Mouse (Mus musculus) stomach, postnatal 0 days (tissue): ENCODE measurements around the gene Ivd. TPM values are rescaled to one million over a fixed set of nuclear protein-coding genes. Genes with fewer than 3 reads are reported as not detected.

Experiments used
- ATAC-seq: fragments of 200-750 bp; cut with Nextera tagmentation; 2 replicates; pipeline ENCODE4 v1.8.0; 2017; ENCODE audit not compliant: low FRiP score, low TSS enrichment
- DNase-seq: peaks from one replicate; pipeline ENCODE4 v3.0.0-alpha.2; 2016; ENCODE audit warnings: low spot score
- H3K27ac ChIP-seq: fragments of 300-500 bp; sonication (generic); replicated peaks from 2 replicates; pipeline ENCODE4 v1.5.1; 2014; ENCODE audit warnings: mild to moderate bottlenecking, control low read depth
- H3K27me3 ChIP-seq: fragments of 300-500 bp; sonication (generic); 2 replicates; pipeline ENCODE4 v1.6.1; 2014; ENCODE audit warnings: low read length; ENCODE audit not compliant: control insufficient read depth, insufficient read depth
- H3K36me3 ChIP-seq: fragments of 300-500 bp; sonication (generic); 2 replicates; pipeline ENCODE4 v1.6.1; 2014; ENCODE audit warnings: low read length, mixed read lengths; ENCODE audit not compliant: control insufficient read depth, insufficient read depth
- H3K4me1 ChIP-seq: fragments of 300-500 bp; sonication (generic); replicated peaks from 2 replicates; pipeline ENCODE4 v1.6.1; 2014; ENCODE audit warnings: antibody characterized with exemption; ENCODE audit not compliant: control insufficient read depth, insufficient read depth
- H3K4me2 ChIP-seq: fragments of 300-500 bp; sonication (generic); replicated peaks from 2 replicates; pipeline ENCODE4 v1.6.1; 2014; ENCODE audit warnings: low read depth, mild to moderate bottlenecking, control low read depth, moderate library complexity
- H3K4me3 ChIP-seq: fragments of 300-500 bp; sonication (generic); 2 replicates; pipeline ENCODE4 v1.5.1; 2014; ENCODE audit warnings: low read depth, low read length, control low read depth
- H3K9ac ChIP-seq: fragments of 300-500 bp; sonication (generic); 2 replicates; pipeline ENCODE4 v1.6.1; 2014; ENCODE audit warnings: mild to moderate bottlenecking, low read length, control low read depth, mixed read lengths
- H3K9me3 ChIP-seq: fragments of 300-500 bp; sonication (generic); 2 replicates; pipeline ENCODE4 v1.6.1; 2016; ENCODE audit warnings: low read length; ENCODE audit not compliant: control insufficient read depth
- CTCF ChIP-seq: IDR thresholded peaks from 2 replicates; pipeline ENCODE4 v1.5.1; 2016; ENCODE audit warnings: antibody characterized with exemption, low read depth, mild to moderate bottlenecking, moderate library complexity
- EP300 ChIP-seq: optimal IDR thresholded peaks from 2 replicates; pipeline ENCODE3; 2016; ENCODE audit warnings: antibody characterized with exemption
- WGBS: fragments of 180-500 bp; shearing (Covaris S2); extraction: QIAGEN DNeasy Blood & Tissue Kit; methylation state at CpG from one replicate; pipeline ENCODE4 v1.1.7; 2014; 5-methylcytosine and 5-hydroxymethylcytosine counted together
- polyA plus RNA-seq: library from polyadenylated mRNA; unstranded; fragments of >200 nt; fragmentation: Nextera tagmentation; extraction: Ambion mirVana; gene quantifications from 2 replicates; pipeline ENCODE4 v1.2.1, GENCODE M21; 2015

The Ivd gene
- polyA plus RNA-seq, 1 experiment from 2014 or later = 30.9 TPM

DNA sequence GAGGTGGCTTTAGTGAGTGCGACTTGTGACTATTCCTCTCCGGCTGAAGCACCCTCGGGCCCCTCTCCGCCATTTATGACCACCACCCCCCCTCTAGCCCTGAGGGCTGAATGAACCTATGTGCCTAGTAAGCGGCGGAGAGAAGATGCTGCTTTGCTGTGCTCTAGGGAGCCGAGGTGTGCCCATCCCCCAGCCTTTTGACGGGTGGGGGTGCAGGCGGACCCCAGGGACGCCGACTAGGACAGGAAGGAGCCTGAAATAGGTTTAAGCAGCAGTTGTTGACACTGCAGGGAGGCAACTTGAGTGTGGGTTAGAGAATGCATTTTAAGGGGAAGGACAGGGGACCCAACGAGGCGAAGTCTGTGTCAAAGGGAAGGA, 35.1 kb downstream of the Ivd start:
- TF ChIP-seq CTCF = no peak
- TF ChIP-seq EP300 = no peak
- Histone ChIP-seq H3K9me3 (no peaks in the 10 kb centered on the region), H3K4me1 (peaks cover 8% of the 10 kb centered on the region; the same call in 1 of the 2 replicates), H3K27ac (no peak overlapping the region), H3K27me3 (peaks cover 2% of the 10 kb centered on the region; the same call in 1 of the 2 replicates), H3K4me3 (peak overlapping the region; percentile 48), H3K4me2 (peak overlapping the region; percentile 76), H3K9ac (peak overlapping the region; percentile 43), H3K36me3 (no peaks in the 10 kb centered on the region)
- ATAC-seq (no peak), DNase-seq (peak; percentile 25)
- 2% methylated on average over 13 of the region's 13 CpGs for WGBS

DNA sequence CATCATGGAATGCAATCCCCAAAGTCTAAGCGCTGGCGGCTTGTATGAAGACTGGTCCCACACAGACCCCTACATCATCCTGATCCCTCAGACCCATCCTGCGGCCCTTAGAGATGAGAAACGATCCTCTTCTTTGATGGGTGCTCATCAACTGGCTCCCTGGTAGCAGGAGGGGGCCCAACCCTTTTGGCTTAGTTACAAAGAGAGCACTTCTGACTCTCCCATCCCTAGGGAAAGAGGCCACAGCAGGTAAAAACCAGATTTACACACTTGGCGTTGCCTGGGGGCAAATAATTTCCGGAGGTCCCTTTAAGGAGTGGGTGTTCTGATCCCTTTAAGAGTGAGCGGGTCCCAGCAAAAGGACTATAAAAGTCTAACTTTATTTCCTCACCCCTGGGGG, 35.6 kb downstream of the Ivd start:
- ATAC-seq (no peak), DNase-seq (no peak)
- Histone ChIP-seq H3K36me3 (no peaks in the 10 kb centered on the region), H3K27ac (no peak overlapping the region), H3K9ac (no peak overlapping the region), H3K27me3 (peaks cover 2% of the 10 kb centered on the region; the same call in 1 of the 2 replicates), H3K4me3 (no peak overlapping the region), H3K4me1 (peaks cover 8% of the 10 kb centered on the region; the same call in 1 of the 2 replicates), H3K4me2 (peak overlapping the region; percentile 76; the same call in 1 of the 2 replicates), H3K9me3 (no peaks in the 10 kb centered on the region)
- WGBS = 10% methylated on average over 7 of the region's 7 CpGs
- TF ChIP-seq EP300 (no peak), CTCF (no peak)

GRCm38 (mm10) chr2:118897808-118898207, 36.1 kb downstream of the Ivd start:
- DNase-seq = no peak
- H3K4me1 ChIP-seq = peaks cover 8% of the 10 kb centered on the region; the same call in 1 of the 2 replicates
- H3K4me2 ChIP-seq = no peak overlapping the region
- ATAC-seq = no peak
- WGBS = 12% methylated on average over 11 of the region's 11 CpGs
- H3K4me3 ChIP-seq = no peak overlapping the region
- no peak overlapping the region for H3K27ac ChIP-seq
- no peak overlapping the region for H3K9ac ChIP-seq
- no peaks in the 10 kb centered on the region for H3K9me3 ChIP-seq
- TF ChIP-seq EP300 (no peak), CTCF (no peak)
- H3K27me3 ChIP-seq = peaks cover 2% of the 10 kb centered on the region; the same call in 1 of the 2 replicates
- H3K36me3 ChIP-seq = no peaks in the 10 kb centered on the region

GRCm38 (mm10) chr2:118898771-118899170, 37.0 kb downstream of the Ivd start:
- Histone ChIP-seq H3K9ac (no peak overlapping the region), H3K36me3 (no peaks in the 10 kb centered on the region), H3K4me1 (peaks cover 8% of the 10 kb centered on the region; the same call in 1 of the 2 replicates), H3K4me2 (no peak overlapping the region), H3K4me3 (no peak overlapping the region), H3K27ac (no peak overlapping the region), H3K9me3 (no peaks in the 10 kb centered on the region), H3K27me3 (peaks cover 2% of the 10 kb centered on the region; the same call in 1 of the 2 replicates)
- ATAC-seq (no peak), DNase-seq (no peak)
- TF ChIP-seq EP300 = no peak
- TF ChIP-seq CTCF = no peak
- 46% methylated on average over 4 of the region's 4 CpGs for WGBS

DNA sequence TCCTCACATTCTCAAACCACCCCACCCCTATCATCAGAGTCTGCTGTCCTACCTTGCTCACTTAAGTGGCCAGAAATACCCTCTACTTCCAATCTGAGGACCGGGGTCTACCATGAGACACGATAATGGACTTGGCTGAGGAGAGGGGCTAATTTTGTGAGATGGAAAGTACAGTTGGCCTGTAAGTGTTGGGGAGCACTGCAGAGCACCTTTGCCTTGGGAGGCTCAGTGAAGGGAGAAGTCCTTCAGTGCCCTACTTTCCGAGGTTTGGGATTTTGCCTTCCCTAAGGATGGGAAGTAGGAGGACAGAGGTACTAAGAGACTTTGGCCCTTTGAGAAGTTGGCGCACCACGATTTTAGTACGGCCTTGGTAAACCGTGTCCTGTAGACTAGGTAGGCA, 37.6 kb downstream of the Ivd start:
- no peak overlapping the region for H3K27ac ChIP-seq
- ATAC-seq = no peak
- peaks cover 8% of the 10 kb centered on the region; the same call in 1 of the 2 replicates for H3K4me1 ChIP-seq
- H3K36me3 ChIP-seq = no peaks in the 10 kb centered on the region
- TF ChIP-seq EP300 = no peak
- TF ChIP-seq CTCF = no peak
- DNase-seq = no peak
- H3K9ac ChIP-seq = no peak overlapping the region
- no peaks in the 10 kb centered on the region for H3K9me3 ChIP-seq
- 33% methylated on average over 7 of the region's 7 CpGs for WGBS
- H3K4me3 ChIP-seq = no peak overlapping the region
- no peak overlapping the region for H3K4me2 ChIP-seq
- H3K27me3 ChIP-seq = peaks cover 2% of the 10 kb centered on the region; the same call in 1 of the 2 replicates

- H3K27ac ChIP-seq = no peak within 1 kb of the TSS; the same call in 1 of the 2 replicates
- H3K4me1 ChIP-seq = peaks cover 8% of the 10 kb centered on the region; the same call in 1 of the 2 replicates
- peak within 1 kb of the TSS; percentile 83 for H3K4me3 ChIP-seq
- 0 out of 2 replicates have a peak, but pooled peaks cover 2% of the 10 kb centered on the region for H3K27me3 ChIP-seq
- ATAC-seq (no peak), DNase-seq (peak; percentile 58)
- H3K9ac ChIP-seq = peak within 1 kb of the TSS; percentile 45; the same call in 1 of the 2 replicates
- 5% methylated on average over 32 of the region's 32 CpGs for WGBS
- H3K36me3 ChIP-seq = no peaks in the 10 kb centered on the region
- no peaks in the 10 kb centered on the region for H3K9me3 ChIP-seq
- peak within 1 kb of the TSS; percentile 91 for H3K4me2 ChIP-seq
- TF ChIP-seq EP300 = no peak
- no peak for TF ChIP-seq CTCF
These were observed 38.4 kb downstream of the Ivd start, which contains the start of gene Bahd1 for GRCm38 (mm10) chr2:118899981-118900825. Gene Bahd1 (plus strand): TSS chr2:118900377.
